ENCODE assay signal across 13 mouse cellular contexts in genomic region chr9:61409046-61409445, GRCm38 (mm10). TPM values are rescaled to one million over a fixed set of nuclear protein-coding genes. Genes with fewer than 3 reads are reported as not detected.
A peak's percentile ranks its signal among the peaks of the same experiment; 100 is the strongest.
DNase-seq lines count a peak whose midpoint lies in the region; ATAC-seq and TF ChIP-seq lines count a peak whose summit lies in the region.
"Had no signal": no experiment of that assay in that cellular context is flagged by ENCODE, and none has a peak within 500 bp of the region (broad histone marks: within the 10 kb centered on the region; RNA-seq: fewer than 3 reads in every experiment).

No protein-coding gene starts in this region.

- no peak overlapping the region for H3K4me2 ChIP-seq in kidney, embryonic 15.5 days
- H3K4me2 ChIP-seq: lung, embryonic 14.5 days; stomach, embryonic 15.5 days had no signal

- no peak overlapping the region for H3K9ac ChIP-seq in kidney, embryonic 15.5 days
- H3K9ac ChIP-seq: lung, embryonic 14.5 days; stomach, embryonic 15.5 days had no signal

- 0 out of 2 replicates have a peak, but pooled peaks have one; percentile 2 for TF ChIP-seq CTCF in cerebellum, adult 2 months (IDR thresholded peaks at IDR 0.05; ENCODE audit: borderline replicate concordance, insufficient read depth, low read depth, low read length)

- TF ChIP-seq POLR2A in cerebellum, adult 2 months (IDR thresholded peaks at IDR 0.05; ENCODE audit: borderline replicate concordance, insufficient read depth, low read length): no peak

- peaks cover 87% of the 10 kb centered on the region for H3K36me3 ChIP-seq in kidney, embryonic 15.5 days

- DNase-seq in kidney, adult 11 months: peak; percentile 77
- no peak for DNase-seq in kidney, postnatal 4 days
- peak; percentile 38 for DNase-seq in NIH3T3 (ENCODE audit: low read depth)
- DNase-seq in cerebellum, adult 2 months: peak; percentile 53 to 57
- DNase-seq in heart, postnatal 14 days: no peak
- DNase-seq in urinary bladder, adult 18-20 months (ENCODE audit: low spot score in 2 of 2): no peak
- DNase-seq: adrenal gland, postnatal 14 days; lung, embryonic 14.5 days; thymus, postnatal 36 days had no signal

- WGBS in cerebellum, adult 2 months: 12% methylated on average over 8 of the region's 8 CpGs
- WGBS in kidney, embryonic 15.5 days: 80% methylated on average over 8 of the region's 8 CpGs

- intact Hi-C loops in heart, postnatal 14 days (cut with DNase I): no loop called here

- H3K27me3 ChIP-seq in cerebellum, adult 2 months (ENCODE audit: control insufficient read depth, insufficient read depth, low read length): no peaks in the 10 kb centered on the region
- no peaks in the 10 kb centered on the region for H3K27me3 ChIP-seq in kidney, embryonic 15.5 days
- H3K27me3 ChIP-seq: stomach, embryonic 15.5 days had no signal

- no peaks in the 10 kb centered on the region for H3K9me3 ChIP-seq in kidney, embryonic 15.5 days (replicated peaks)
- H3K9me3 ChIP-seq: stomach, embryonic 15.5 days had no signal

- H3K4me1 ChIP-seq in cerebellum, adult 2 months (ENCODE audit: control insufficient read depth, insufficient read depth, low read length): peaks cover 26% of the 10 kb centered on the region
- peaks cover 49% of the 10 kb centered on the region for H3K4me1 ChIP-seq in kidney, embryonic 15.5 days
- H3K4me1 ChIP-seq: megakaryocyte, embryonic 14.5 days had no signal

- ATAC-seq in kidney, embryonic 15.5 days (replicated peaks; ENCODE audit: low FRiP score): no peak

- no peak overlapping the region for H3K27ac ChIP-seq in cerebellum, adult 2 months (ENCODE audit: insufficient read depth, low read length)
- H3K27ac ChIP-seq in kidney, embryonic 15.5 days: peak overlapping the region; percentile 46
- H3K27ac ChIP-seq: stomach, embryonic 15.5 days had no signal

- H3K4me3 ChIP-seq in cerebellum, adult 2 months (replicated peaks; ENCODE audit: insufficient read depth, low read depth, low read length): no peak overlapping the region
- no peak overlapping the region for H3K4me3 ChIP-seq in kidney, embryonic 15.5 days (replicated peaks)
- H3K4me3 ChIP-seq: megakaryocyte, embryonic 14.5 days; myocyte; stomach, embryonic 15.5 days had no signal

RNA-seq across cellular contexts. Expression of gene Tle3, which starts 36.9 kb away (rescaled TPM):
- polyA plus RNA-seq in cerebellum, adult 2 months (2012; rRNA removed): 50.6 and 62.0 TPM in 2 replicates
- 26.1 and 30.9 TPM in 2 replicates for polyA plus RNA-seq in kidney, embryonic 15.5 days (2015; fragmentation: Nextera tagmentation; extraction: Ambion mirVana)
- 10 to 100 TPM; 24.4 to 29.0 TPM for total RNA-seq in heart, postnatal 14 days (2021)

Comparison
In these comparisons a context has a peak if more than half of its experiments do, and no peak if none do; other contexts are left out.
1. DNase-seq: peak in kidney, adult 11 months (single experiment), NIH3T3 (single experiment) and cerebellum, adult 2 months (2 of 2); none in kidney, postnatal 4 days (0 of 2), heart, postnatal 14 days (0 of 2) and urinary bladder, adult 18-20 months (0 of 2).